Mouse (Mus musculus) lung, adult 2 months (tissue): ENCODE measurements around the gene Ipo4. TPM values are rescaled to one million over a fixed set of nuclear protein-coding genes. Genes with fewer than 3 reads are reported as not detected.

ENCODE experiments used
- DNase-seq: peaks from one replicate; pipeline ENCODE4 v3.0.0; 2022
- H3K4me1 ChIP-seq: fragments of 200-500 bp; 2 replicates; pipeline ENCODE4 v1.6.1; 2011; ENCODE audit warnings: low read length; ENCODE audit not compliant: control insufficient read depth, insufficient read depth
- H3K4me3 ChIP-seq: fragments of 200-500 bp; replicated peaks from 2 replicates; pipeline ENCODE3; 2011; ENCODE audit warnings: low read depth, mild to moderate bottlenecking, control low read depth, low read length; ENCODE audit errors: extremely low read depth
- CTCF ChIP-seq: fragments of 200-500 bp; IDR thresholded peaks from 2 replicates; pipeline ENCODE4 v1.5.1; 2011; ENCODE audit warnings: mild to moderate bottlenecking, low read length, control low read depth; ENCODE audit not compliant: insufficient read depth
- POLR2A ChIP-seq: fragments of 200-500 bp; IDR thresholded peaks from 2 replicates; pipeline ENCODE4 v1.6.1; 2011; ENCODE audit warnings: low read depth, mild to moderate bottlenecking, control low read depth, low read length, borderline replicate concordance; ENCODE audit errors: extremely low read depth
- WGBS: fragments of 180-500 bp; shearing (Covaris S2); methylation state at CpG from one replicate; pipeline ENCODE4 v1.1.7; 2018; 5-methylcytosine and 5-hydroxymethylcytosine counted together
- polyA plus RNA-seq: library from polyadenylated mRNA; depleted of rRNA; stranded (reverse); fragments of >200 nt; gene quantifications from 2 replicates; pipeline ENCODE4 v1.2.3, GENCODE M21; 2012

The Ipo4 gene
- polyA plus RNA-seq, 1 experiment, result 83.9 TPM

- no peak for TF ChIP-seq POLR2A
- no peak for TF ChIP-seq CTCF
- WGBS, result 96% methylated on average over 14 of the region's 14 CpGs
- H3K4me1 ChIP-seq, result peaks cover 16% of the 10 kb centered on the region
- DNase-seq, result no peak
- no peak overlapping the region for H3K4me3 ChIP-seq
Measured at GRCm38 (mm10) chr14:55640816-55641215, 5.1 kb upstream of the Ipo4 start.

GRCm38 (mm10) chr14:55637795-55638194, 2.0 kb upstream of the Ipo4 start, which contains the start of gene Gm49378:
Gene Gm49378, minus strand, starts transcription at chr14:55637895.
- Histone ChIP-seq H3K4me3 (no peak within 1 kb of the TSS), H3K4me1 (peaks cover 10% of the 10 kb centered on the region)
- no peak for TF ChIP-seq CTCF
- no peak for TF ChIP-seq POLR2A
- DNase-seq, result no peak
- WGBS, result 93% methylated on average over 9 of the region's 9 CpGs

DNA sequence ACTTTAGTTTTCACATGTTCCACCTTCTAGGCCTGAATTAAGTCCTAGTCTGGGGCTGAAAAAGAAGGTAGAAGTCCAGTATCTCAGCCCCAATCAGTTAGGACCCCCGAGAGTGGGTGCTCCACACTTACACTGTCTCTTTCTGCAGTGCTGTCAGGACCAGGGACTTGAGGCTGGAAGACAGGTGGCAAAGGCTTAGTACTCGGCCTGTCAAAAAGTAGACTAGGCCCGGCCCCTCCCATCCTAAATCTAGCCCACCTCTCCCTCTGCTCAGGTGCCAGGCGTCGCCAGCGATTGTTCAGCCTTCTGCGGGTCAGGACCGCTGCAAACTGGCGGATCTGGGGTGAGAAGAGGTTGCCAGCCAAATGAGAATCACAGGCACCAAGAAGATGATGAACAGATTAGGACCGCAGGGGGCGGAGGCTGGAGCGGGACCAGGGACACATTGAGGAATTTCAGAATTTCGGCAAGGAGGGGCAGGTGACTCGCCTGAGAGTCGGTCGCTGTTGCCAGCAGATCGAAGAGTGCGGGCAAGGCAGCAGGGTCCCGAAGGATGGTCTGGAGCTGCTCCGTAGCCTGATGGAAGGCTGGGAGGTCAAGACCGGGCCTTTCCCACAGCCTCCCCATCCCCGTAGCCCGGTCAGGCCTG, 759 bp downstream of the Ipo4 start:
- peaks cover 5% of the 10 kb centered on the region for H3K4me1 ChIP-seq
- H3K4me3 ChIP-seq, result peak overlapping the region; percentile 75
- TF ChIP-seq POLR2A (no peak), CTCF (no peak)
- DNase-seq, result no peak
- 6% methylated on average over 23 of the region's 23 CpGs for WGBS

GRCm38 (mm10) chr14:55629312-55629711, 6.4 kb downstream of the Ipo4 start:
- H3K4me3 ChIP-seq, result no peak overlapping the region
- H3K4me1 ChIP-seq, result no peaks in the 10 kb centered on the region
- WGBS, result 45% methylated on average over 5 of the region's 5 CpGs
- peak; percentile 64 for DNase-seq
- no peak for TF ChIP-seq POLR2A
- peak; percentile 90 for TF ChIP-seq CTCF

DNA sequence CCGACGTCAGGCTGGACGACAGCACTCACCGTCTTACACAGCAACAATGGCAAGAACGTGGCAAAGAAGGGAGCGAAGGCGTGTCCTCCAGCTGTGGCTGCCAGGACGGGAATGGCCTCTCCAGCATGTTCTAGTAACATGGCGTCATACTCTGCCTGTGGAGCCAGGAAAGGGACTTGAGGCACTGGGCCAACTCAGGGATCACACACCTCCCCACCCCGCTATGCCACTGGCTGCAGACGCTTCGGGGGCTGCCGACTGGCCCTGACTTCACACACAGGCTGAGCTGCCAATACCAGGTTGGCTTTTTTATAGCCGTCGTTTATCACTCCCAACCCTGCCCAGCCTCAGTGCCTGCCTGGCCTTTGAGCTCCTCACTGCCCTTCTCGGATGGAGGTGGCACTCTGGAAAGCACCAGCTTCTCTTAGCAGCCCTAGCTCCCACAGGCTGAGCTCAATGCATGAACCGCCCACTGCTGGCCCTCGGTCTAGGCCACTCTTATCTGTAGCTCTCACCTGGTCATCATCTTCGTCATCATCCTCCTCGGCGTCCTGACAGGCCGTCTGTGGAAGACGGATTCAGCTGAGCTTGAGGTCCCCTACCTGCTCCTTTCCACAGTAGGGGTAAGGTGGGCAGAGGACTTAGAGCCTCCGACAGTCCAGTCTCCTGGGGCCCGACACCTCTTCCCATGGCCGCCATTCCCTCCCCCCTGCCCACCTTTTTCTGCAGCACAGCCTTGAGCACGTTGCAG, 7.5 kb downstream of the Ipo4 start:
- Histone ChIP-seq H3K4me1 (no peaks in the 10 kb centered on the region), H3K4me3 (no peak overlapping the region)
- TF ChIP-seq POLR2A (no peak), CTCF (no peak)
- DNase-seq, result no peak
- 86% methylated on average over 27 of the region's 27 CpGs for WGBS

- 0 out of 2 replicates have a peak, but pooled peaks cover 2% of the 10 kb centered on the region for H3K4me1 ChIP-seq
- DNase-seq, result no peak
- TF ChIP-seq CTCF, result no peak
- no peak for TF ChIP-seq POLR2A
- peak overlapping the region; percentile 18 for H3K4me3 ChIP-seq
- WGBS, result 31% methylated on average over 22 of the region's 22 CpGs
Measured at GRCm38 (mm10) chr14:55618486-55619195, 17.1 kb downstream of the Ipo4 start.

GRCm38 (mm10) chr14:55617822-55618221, 17.9 kb downstream of the Ipo4 start, which contains the start of gene Rec8:
Gene Rec8, plus strand, starts transcription at chr14:55618037.
- Histone ChIP-seq H3K4me1 (0 out of 2 replicates have a peak, but pooled peaks cover 2% of the 10 kb centered on the region), H3K4me3 (peak within 1 kb of the TSS; percentile 18)
- WGBS, result 23% methylated on average over 21 of the region's 21 CpGs
- TF ChIP-seq CTCF, result 0 out of 2 replicates have a peak, but pooled peaks have one; percentile 11
- TF ChIP-seq POLR2A, result no peak
- no peak for DNase-seq

GRCm38 (mm10) chr14:55616844-55617243, 18.9 kb downstream of the Ipo4 start:
- WGBS, result 74% methylated on average over 2 of the region's 2 CpGs
- Histone ChIP-seq H3K4me3 (no peak overlapping the region), H3K4me1 (0 out of 2 replicates have a peak, but pooled peaks cover 2% of the 10 kb centered on the region)
- DNase-seq, result no peak
- TF ChIP-seq POLR2A (no peak), CTCF (no peak)

- Histone ChIP-seq H3K4me1 (0 out of 2 replicates have a peak, but pooled peaks cover 2% of the 10 kb centered on the region), H3K4me3 (no peak overlapping the region)
- no peak for DNase-seq
- TF ChIP-seq POLR2A (no peak), CTCF (no peak)
- 45% methylated on average over 2 of the region's 2 CpGs for WGBS
Measured at GRCm38 (mm10) chr14:55615876-55616275, 19.9 kb downstream of the Ipo4 start.
